Mouse (Mus musculus) cerebellum, postnatal 4 days (tissue): Measurements from ENCODE around the gene Phactr1.

ENCODE experiments used
- DNase-seq, 2 experiments: peaks; one replicate each; pipeline ENCODE4 v3.0.0; 2022; ENCODE audit warnings: low spot score in 2 of 2, mixed read lengths in 1 of 2

The Phactr1 gene

DNA sequence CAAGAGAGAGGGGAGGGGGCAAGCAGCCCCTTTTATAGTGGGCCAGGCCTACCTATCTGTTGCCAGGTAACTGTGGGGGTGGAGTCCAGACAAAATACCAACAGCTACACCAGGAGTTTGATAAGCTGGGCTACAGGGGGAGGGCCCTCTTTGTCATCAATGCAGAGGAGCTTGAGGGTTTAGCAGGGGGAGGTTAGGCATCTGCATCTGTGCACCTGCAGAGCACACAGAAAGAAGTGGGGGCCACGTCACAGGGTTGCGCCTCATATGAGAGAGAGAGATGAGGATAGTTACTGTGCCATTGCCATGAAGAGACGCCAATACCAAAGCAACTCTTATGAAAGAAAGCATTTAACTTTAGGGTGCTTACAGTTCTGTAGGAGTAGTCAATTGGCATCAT is 496.3 kb downstream of the Phactr1 start:
- DNase-seq, result no peak

DNA sequence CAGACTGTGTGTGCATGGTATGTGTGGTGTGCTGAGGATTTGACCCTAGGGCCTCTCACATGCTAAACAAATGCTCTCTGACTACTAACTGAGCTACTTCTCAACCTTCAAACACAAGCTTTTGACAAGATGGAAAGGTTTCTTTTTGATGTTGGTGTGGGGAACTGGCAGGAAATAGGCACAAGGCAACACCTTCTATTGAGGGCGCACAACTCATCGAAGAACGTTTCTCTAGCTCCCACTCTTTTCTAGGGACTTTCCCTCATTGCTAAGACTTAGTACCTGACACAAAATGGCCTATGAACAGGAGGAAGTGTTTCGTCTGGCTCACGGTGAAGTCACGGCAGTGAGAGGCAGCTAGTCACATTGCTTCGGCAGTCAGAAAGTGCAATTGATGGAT is 496.9 kb downstream of the Phactr1 start:
- no peak for DNase-seq

DNA sequence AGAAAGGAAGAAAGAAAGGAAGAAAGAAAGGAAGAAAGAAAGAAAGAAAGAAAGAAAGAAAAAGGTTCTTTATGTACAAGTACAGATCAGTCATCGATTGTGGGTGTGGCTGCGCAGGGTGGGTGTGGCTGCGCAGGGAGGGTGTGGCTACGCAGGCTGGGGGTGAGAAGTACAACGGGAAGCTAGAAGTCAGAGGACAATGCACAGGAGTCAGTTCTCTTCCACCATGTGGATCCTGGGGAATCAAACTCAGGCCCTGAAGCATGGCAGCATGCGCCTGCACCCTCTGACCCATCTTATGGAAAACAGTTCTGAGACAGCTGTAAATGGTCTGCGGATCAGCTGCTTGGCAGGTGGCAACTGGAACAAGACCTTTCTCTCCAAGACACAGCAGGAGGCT is 500.7 kb downstream of the Phactr1 start:
- DNase-seq, result no peak

DNA sequence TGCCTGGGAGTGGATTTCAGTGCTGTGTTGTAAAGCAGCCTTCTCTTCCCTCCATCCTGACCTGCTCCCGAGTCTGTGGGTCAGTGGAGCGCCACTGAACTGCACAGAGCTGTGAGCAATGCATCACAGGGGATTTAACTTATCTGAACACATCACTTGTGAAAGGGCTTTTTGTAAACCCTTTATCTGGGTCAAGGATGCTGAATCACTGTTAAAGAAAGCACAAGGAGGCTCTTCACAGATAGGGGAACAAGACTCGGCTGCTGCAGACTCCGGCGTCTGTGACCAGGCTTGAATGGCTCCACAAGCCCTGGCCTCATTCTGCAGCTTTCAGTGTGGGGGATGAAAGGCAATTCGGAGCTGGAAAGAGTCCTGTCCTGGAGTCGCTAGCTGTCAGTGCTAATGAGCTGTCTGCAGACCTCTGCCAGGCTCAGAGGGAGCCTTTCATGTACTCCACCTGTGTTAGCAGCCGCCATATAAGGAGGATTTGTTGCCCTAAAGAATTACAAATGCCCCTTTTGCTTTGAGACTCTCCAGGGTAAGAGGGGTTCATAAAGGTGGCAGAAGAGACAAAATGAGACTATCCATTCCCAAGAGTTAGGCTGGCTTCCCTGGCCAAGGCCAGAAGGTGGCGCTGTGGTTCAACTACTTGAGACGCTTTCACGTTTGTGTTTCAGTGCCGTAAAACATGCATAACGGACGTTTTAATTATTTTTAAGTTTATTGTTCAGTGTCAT is 502.2 kb downstream of the Phactr1 start:
- DNase-seq, result peak; percentile 74 to 86

DNA sequence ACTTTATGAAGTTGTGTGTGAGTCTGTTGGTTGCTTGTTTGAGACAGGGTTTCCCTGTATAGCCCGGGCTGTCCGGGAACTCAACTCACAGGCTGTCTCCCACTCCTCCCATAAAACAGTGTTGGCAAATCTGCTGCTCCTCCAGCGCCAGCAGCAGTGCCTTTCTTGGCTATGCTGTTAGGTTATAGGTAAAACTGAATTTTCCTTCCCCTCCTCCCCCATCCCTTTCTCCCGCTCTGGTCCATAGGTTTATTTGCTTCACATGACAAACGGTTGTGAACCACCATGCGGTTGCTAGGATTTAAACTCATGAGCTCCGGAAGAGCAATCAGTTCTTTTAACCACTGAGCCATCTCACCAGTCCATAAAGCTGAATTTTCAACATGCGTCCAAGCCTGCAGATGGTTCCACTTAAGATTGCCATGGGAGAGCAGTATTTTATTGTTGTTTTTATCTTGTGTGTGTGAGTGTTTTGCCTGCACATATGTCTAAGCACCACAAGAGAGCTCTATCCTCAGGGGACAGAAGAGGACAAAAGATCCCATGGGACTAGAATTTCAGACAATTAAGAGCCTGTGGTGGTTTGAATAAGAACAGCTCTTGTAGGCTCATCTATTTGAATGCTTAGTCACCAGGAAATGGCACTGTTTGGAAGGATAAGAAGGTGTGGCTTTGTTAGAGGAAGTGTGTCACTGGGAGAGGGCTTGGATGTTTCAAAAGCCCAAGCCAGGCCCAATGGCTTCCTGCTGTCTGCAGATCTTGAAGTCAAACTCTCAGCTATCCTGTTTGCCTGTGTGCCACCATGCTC is 503.0 kb downstream of the Phactr1 start:
- DNase-seq, result no peak

DNA sequence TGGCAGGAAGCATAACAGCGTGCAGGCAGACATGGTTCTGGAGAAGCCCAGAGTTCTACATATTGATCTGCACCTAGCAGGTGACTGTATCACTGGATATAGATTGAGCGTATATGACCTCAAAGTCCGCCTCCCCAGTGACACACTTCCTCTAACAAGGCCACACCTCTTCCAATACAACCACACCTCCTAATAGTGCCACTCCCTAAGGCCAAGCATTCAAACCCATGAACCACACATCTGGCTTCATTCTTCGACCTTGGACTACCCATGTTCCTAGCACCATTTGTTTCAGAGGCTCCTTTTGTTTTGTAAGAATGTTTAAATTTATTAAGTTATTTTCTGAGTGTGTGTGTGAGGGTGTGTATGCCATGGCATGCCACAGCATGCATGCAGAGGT is 507.3 kb downstream of the Phactr1 start:
- DNase-seq, result no peak
